Mouse (Mus musculus): Measurements from ENCODE around the gene Gm28308.

- TF ChIP-seq EP300 (IDR thresholded peaks at IDR 0.05; ENCODE audit: low read length): no peak
- TF ChIP-seq POLR2A (IDR thresholded peaks at IDR 0.05; ENCODE audit: low read depth, low read length): no peak
- TF ChIP-seq E2F4 (IDR thresholded peaks at IDR 0.05; ENCODE audit: insufficient replicate concordance, low read depth, low read length): no peak
- TF ChIP-seq IRF4 (IDR thresholded peaks at IDR 0.05; ENCODE audit: low read depth, low read length): no peak
Observed at GRCm38 (mm10) chr6:52175864-52176263, 37.3 kb downstream of the Gm28308 start.
